Mouse (Mus musculus) neural tube, embryonic 14.5 days (tissue): ENCODE data around the gene Cnot6l. TPM values are rescaled to one million over a fixed set of nuclear protein-coding genes. Genes with fewer than 3 reads are reported as not detected.

Experiments used
- ATAC-seq: fragments of 200-750 bp; cut with Nextera tagmentation; 2 replicates; pipeline ENCODE4 v1.8.0; 2017; ENCODE audit warnings: low read depth, mild to moderate bottlenecking, moderate TSS enrichment, moderate library complexity
- H3K27ac ChIP-seq: fragments of 300-500 bp; sonication (generic); 2 replicates; pipeline ENCODE4 v1.5.1; 2014; ENCODE audit warnings: low read depth, mild to moderate bottlenecking, control low read depth, low read length, moderate library complexity, mixed read lengths
- H3K27me3 ChIP-seq: fragments of 300-500 bp; sonication (generic); 2 replicates; pipeline ENCODE4 v1.6.1; 2014; ENCODE audit warnings: low read length; ENCODE audit not compliant: control insufficient read depth, insufficient read depth
- H3K36me3 ChIP-seq: fragments of 300-500 bp; sonication (generic); 2 replicates; pipeline ENCODE4 v1.6.1; 2014; ENCODE audit warnings: low read length, mixed read lengths; ENCODE audit not compliant: control insufficient read depth, insufficient read depth
- H3K4me1 ChIP-seq: fragments of 300-500 bp; sonication (generic); 2 replicates; pipeline ENCODE4 v1.6.1; 2014; ENCODE audit warnings: low read length; ENCODE audit not compliant: control insufficient read depth, insufficient read depth
- H3K4me2 ChIP-seq: fragments of 300-500 bp; sonication (generic); 2 replicates; pipeline ENCODE4 v1.6.1; 2014; ENCODE audit warnings: mild to moderate bottlenecking, low read depth, low read length, control low read depth
- H3K4me3 ChIP-seq: fragments of 300-500 bp; sonication (generic); 2 replicates; pipeline ENCODE4 v1.5.1; 2014; ENCODE audit warnings: low read depth, low read length, control low read depth, mixed read lengths
- H3K9ac ChIP-seq: fragments of 300-500 bp; sonication (generic); replicated peaks from 2 replicates; pipeline ENCODE4 v1.6.1; 2014; ENCODE audit warnings: low read depth, mild to moderate bottlenecking, control low read depth, low read length, mixed read lengths
- H3K9me3 ChIP-seq: fragments of 300-500 bp; sonication (generic); 2 replicates; pipeline ENCODE4 v1.6.1; 2016; ENCODE audit warnings: low read length; ENCODE audit not compliant: control insufficient read depth
- WGBS: fragments of 180-500 bp; shearing (Covaris S2); extraction: QIAGEN DNeasy Blood & Tissue Kit; methylation state at CpG from one replicate; pipeline ENCODE4 v1.1.7; 2014; 5-methylcytosine and 5-hydroxymethylcytosine counted together
- polyA plus RNA-seq: library from polyadenylated mRNA; unstranded; fragments of >200 nt; fragmentation: Nextera tagmentation; extraction: Ambion mirVana; gene quantifications from 2 replicates; pipeline ENCODE4 v1.2.1, GENCODE M21; 2014

Cnot6l gene
- polyA plus RNA-seq: 17.9 and 20.0 TPM in 2 replicates

DNA sequence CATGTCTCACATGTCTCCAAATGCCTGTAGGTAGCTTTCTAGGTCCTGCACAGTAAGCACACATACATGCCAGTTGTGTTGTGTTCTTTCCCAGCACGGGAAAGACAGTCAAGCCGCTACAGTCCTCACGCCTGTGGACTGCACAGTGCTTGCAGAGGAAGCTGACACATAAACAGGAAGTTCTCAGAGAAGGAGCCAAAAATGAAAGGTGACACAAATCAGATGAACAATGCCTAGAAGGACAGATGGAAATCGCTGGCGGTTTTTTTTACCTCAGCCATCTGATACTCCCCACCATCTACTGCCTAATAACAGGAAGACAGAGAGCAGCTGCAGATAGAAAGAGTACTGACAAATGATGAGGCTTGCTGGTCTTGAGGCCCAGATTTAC lies at the start of gene Cnot6l:
TSS of gene Cnot6l (minus strand) at position 151 of the 391 bp plus-strand sequence.
- no peak for ATAC-seq
- no peaks in the 10 kb centered on the region for H3K36me3 ChIP-seq
- peak within 1 kb of the TSS; percentile 98 for H3K4me3 ChIP-seq
- peak within 1 kb of the TSS; percentile 98 for H3K27ac ChIP-seq
- H3K4me1 ChIP-seq: peaks cover 7% of the 10 kb centered on the region; the same call in 1 of the 2 replicates
- no peaks in the 10 kb centered on the region for H3K9me3 ChIP-seq
- 51% methylated on average over 5 of the region's 5 CpGs for WGBS
- peak within 1 kb of the TSS; percentile 82 for H3K4me2 ChIP-seq
- peak within 1 kb of the TSS; percentile 97 for H3K9ac ChIP-seq
- H3K27me3 ChIP-seq: no peaks in the 10 kb centered on the region

DNA sequence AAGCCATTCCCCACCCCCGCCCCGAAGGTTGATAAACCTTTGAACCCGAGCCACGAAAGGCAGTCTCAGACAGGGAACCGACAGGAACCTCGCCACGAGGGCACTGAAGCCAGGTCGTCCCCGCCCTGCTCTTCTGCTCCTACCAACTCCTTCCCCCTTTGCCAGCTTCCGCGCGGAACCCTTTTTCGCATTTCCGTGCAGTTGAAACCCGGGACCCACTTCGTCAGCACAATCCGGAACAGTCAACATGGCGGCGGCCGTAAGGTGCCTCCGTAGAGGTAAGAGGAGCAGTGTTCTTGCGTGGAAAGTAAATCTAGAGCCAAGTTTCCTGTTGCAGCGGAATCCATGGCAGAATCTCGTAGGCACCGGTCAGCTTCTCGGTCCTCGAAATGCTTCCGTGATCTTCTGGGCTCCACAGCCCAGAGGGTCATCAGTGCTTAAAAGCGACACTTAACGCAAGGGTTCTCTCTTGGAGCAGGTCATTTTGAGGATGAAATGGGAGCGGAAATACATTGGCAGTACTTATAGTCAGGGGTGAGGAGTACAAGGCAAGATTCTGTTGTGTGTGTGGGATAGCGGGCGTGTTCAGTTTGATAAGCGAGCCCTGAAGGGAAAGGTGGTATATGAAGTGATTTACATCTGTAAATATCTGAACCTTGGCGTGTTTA lies 46.1 kb upstream of the Cnot6l start:
- WGBS: under 1% methylated on average over 35 of the region's 35 CpGs
- H3K9ac ChIP-seq: peak overlapping the region; percentile 61
- H3K4me3 ChIP-seq: peak overlapping the region; percentile 68
- H3K9me3 ChIP-seq: no peaks in the 10 kb centered on the region
- peak; percentile 98 for ATAC-seq
- H3K4me1 ChIP-seq: peaks cover 7% of the 10 kb centered on the region; the same call in 1 of the 2 replicates
- H3K27ac ChIP-seq: peak overlapping the region; percentile 41; the same call in 1 of the 2 replicates
- H3K4me2 ChIP-seq: peak overlapping the region; percentile 71
- H3K36me3 ChIP-seq: no peaks in the 10 kb centered on the region
- H3K27me3 ChIP-seq: no peaks in the 10 kb centered on the region

DNA sequence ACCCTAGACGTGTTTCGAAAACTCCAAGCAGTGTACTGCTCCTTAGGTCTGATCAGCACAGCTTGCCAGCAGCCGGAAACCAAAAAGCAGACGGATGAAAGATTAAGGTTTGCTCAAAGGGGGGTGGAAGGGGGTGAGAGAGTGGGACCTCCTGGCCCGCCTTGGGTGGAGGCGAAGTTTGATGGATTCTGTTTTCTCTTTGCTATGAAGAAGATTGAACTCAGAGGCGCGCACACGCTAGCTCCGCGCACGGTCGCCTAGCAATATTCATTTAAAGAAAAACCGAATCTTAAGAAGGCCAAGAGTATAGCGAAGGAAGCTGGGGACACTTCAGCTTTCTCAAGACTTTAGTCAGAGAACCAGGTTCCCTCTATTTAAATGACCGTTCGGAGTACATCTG lies 45.5 kb upstream of the Cnot6l start, which contains the start of gene Mrpl1:
TSS of gene Mrpl1 (plus strand) at position 35 of the 400 bp plus-strand sequence.
- Histone ChIP-seq H3K4me3 (peak within 1 kb of the TSS; percentile 68), H3K9ac (peak within 1 kb of the TSS; percentile 61), H3K27me3 (no peaks in the 10 kb centered on the region), H3K36me3 (no peaks in the 10 kb centered on the region), H3K27ac (peak within 1 kb of the TSS; percentile 41; the same call in 1 of the 2 replicates), H3K9me3 (no peaks in the 10 kb centered on the region), H3K4me1 (peaks cover 7% of the 10 kb centered on the region; the same call in 1 of the 2 replicates), H3K4me2 (peak within 1 kb of the TSS; percentile 71)
- peak; percentile 72 for ATAC-seq
- 3% methylated on average over 17 of the region's 17 CpGs for WGBS

DNA sequence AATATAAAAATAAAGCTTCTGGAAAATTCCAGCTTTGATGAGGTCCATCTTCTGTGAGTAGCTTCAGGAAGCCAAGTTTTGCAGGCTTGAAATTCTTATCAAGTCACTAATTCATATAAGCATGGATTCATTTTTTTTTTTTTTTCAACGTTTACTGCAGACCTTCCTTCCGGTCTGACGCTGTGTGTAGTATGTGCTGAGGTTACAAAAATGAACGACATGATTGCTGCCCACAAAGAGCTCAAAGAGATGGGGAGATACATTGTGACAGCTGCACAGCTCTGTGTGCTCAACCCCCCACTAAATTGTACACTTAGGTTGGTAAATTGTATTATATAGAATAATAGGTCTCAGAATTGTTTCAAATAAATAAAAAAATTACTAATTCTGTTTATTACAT lies 44.6 kb upstream of the Cnot6l start:
- no peaks in the 10 kb centered on the region for H3K27me3 ChIP-seq
- H3K9ac ChIP-seq: no peak overlapping the region
- H3K9me3 ChIP-seq: no peaks in the 10 kb centered on the region
- ATAC-seq: no peak
- H3K27ac ChIP-seq: no peak overlapping the region
- H3K36me3 ChIP-seq: no peaks in the 10 kb centered on the region
- no peak overlapping the region for H3K4me2 ChIP-seq
- WGBS: 76% methylated on average over 4 of the region's 4 CpGs
- no peak overlapping the region for H3K4me3 ChIP-seq
- peaks cover 7% of the 10 kb centered on the region; the same call in 1 of the 2 replicates for H3K4me1 ChIP-seq

DNA sequence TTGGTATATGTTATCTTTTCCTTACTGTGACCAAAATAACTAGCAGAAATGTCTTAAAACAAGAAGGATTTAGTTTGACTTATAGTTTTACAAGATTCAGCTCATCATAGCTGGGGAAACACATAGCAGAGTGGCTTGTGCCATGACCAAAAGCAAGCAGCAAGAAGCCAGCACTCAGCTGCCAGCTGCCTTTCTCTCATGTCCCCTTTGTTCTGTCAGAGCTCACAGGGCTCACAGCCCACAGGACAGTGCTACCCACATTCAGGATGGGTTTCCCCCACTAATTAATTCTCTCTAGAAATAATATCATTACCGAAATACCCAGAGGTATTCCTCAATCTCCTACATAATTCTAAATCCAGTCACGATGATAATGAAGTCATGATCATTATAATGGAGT lies 43.6 kb upstream of the Cnot6l start:
- Histone ChIP-seq H3K27ac (no peak overlapping the region), H3K36me3 (no peaks in the 10 kb centered on the region), H3K27me3 (no peaks in the 10 kb centered on the region), H3K4me3 (no peak overlapping the region), H3K9ac (no peak overlapping the region), H3K4me1 (peaks cover 7% of the 10 kb centered on the region; the same call in 1 of the 2 replicates), H3K9me3 (no peaks in the 10 kb centered on the region), H3K4me2 (no peak overlapping the region)
- no peak for ATAC-seq
- 59% methylated on average over 2 of the region's 2 CpGs for WGBS

DNA sequence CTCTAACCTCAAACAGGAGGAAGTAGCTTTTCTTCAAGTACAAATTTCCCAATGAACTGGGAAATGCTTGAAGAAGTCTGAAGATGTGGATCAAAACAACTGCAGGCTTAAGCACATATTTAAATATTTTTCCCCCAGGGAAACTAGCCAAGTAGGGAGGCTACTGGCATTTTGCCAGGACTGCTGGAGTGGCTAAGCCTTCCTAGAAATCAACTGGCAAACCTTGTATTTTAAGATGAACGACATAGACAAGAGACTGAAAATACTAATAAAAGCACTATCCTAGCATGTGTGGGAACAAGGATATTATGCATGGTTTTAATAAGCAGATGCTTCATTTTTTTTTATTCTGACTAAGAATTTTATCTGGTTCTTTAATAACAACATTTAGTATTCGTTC lies 42.9 kb upstream of the Cnot6l start:
- H3K4me3 ChIP-seq: no peak overlapping the region
- WGBS: 54% methylated on average over 2 of the region's 2 CpGs
- H3K4me1 ChIP-seq: peaks cover 7% of the 10 kb centered on the region; the same call in 1 of the 2 replicates
- H3K27me3 ChIP-seq: no peaks in the 10 kb centered on the region
- H3K27ac ChIP-seq: no peak overlapping the region
- H3K9me3 ChIP-seq: no peaks in the 10 kb centered on the region
- ATAC-seq: no peak
- H3K9ac ChIP-seq: no peak overlapping the region
- no peaks in the 10 kb centered on the region for H3K36me3 ChIP-seq
- no peak overlapping the region for H3K4me2 ChIP-seq

DNA sequence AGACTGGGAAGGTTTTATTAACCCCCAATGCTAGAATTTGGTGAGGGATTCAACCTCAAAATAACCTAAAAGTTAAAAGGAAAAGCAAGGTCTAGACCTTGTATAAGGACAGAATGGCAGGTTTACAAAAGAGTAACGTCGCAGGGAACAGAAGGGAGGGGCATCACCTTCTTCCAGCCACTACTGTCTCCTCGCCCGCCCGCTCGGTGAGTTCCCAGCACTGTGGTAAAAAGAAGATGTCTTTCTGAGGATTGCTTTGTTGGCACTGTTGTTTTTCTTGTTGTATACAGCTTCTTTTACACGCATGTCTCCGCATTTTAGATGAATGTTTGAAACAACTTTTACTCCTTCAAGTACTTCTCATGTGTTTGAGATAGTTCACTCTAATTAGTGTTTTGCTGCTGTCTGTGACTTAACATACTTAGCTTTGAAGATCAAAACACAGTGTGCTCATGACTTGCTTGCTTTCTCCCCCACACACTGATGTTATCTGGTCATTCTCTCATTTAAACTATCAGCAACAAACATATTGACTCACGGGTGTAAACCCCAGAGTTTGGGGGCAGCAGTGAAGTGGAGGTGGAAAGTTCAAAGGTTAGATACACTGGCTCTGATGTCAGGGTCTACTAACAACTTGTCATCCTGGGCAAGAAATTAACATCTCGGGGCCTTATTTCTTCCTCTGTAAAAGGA lies 37.6 kb upstream of the Cnot6l start:
- Histone ChIP-seq H3K36me3 (no peaks in the 10 kb centered on the region), H3K4me2 (no peak overlapping the region), H3K27ac (no peak overlapping the region), H3K4me1 (no peaks in the 10 kb centered on the region), H3K9me3 (no peaks in the 10 kb centered on the region), H3K4me3 (no peak overlapping the region), H3K9ac (no peak overlapping the region), H3K27me3 (no peaks in the 10 kb centered on the region)
- no peak for ATAC-seq
- WGBS: 83% methylated on average over 10 of the region's 10 CpGs

DNA sequence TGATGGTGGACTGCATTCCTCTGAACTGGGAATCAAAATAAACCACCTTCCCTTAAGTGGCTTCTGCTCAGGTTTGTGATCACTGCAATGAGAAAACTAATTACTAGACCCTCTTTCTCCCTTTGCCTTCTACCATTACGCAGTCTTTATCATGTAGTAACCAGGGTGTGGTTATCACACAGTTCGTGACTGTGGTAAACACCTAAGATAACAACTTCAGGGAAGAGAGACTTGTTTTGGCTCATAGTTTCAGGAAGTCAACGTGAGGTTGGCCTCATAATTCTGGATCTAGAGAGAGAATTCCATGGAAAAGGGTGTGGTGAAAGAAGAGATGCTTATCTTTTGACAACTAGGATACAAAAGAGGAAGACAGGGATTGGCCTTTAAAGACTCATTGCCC lies 36.3 kb upstream of the Cnot6l start:
- H3K9me3 ChIP-seq: no peaks in the 10 kb centered on the region
- H3K27me3 ChIP-seq: no peaks in the 10 kb centered on the region
- no peak for ATAC-seq
- H3K9ac ChIP-seq: no peak overlapping the region
- no peaks in the 10 kb centered on the region for H3K36me3 ChIP-seq
- no peak overlapping the region for H3K4me2 ChIP-seq
- WGBS: 82% methylated on average over 3 of the region's 3 CpGs
- no peak overlapping the region for H3K27ac ChIP-seq
- no peak overlapping the region for H3K4me3 ChIP-seq
- no peaks in the 10 kb centered on the region for H3K4me1 ChIP-seq

DNA sequence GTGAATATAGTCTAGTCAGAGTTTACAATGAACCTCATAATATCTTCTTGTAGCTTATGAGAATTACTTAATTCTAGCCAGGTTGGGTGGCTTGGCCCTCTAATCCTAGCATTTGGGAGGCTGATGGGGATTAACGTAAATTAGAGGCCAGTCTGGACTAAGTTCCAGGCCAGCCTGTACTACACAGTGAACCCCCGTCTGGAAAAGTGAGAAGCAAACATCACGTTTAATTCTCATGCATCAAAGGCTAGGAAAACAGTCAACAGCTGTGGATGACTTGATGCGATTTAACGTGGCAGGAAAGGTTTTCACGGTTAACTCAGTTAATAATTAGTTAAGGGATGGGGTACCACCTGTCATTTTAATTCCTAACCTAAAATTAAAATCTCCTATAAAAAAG lies 34.3 kb upstream of the Cnot6l start:
- Histone ChIP-seq H3K9ac (no peak overlapping the region), H3K4me3 (no peak overlapping the region), H3K4me1 (no peaks in the 10 kb centered on the region), H3K27ac (no peak overlapping the region), H3K27me3 (no peaks in the 10 kb centered on the region), H3K9me3 (no peaks in the 10 kb centered on the region), H3K36me3 (no peaks in the 10 kb centered on the region), H3K4me2 (no peak overlapping the region)
- 82% methylated on average over 6 of the region's 6 CpGs for WGBS
- no peak for ATAC-seq
